Mouse (Mus musculus) cerebellum, adult 11-12 months (tissue): ENCODE results near the gene Fam222b.
"Not testable (repeated sequence)": the region's sequence is repeated elsewhere in the genome, so short reads cannot be mapped to it uniquely, and the experiment has no call there.

Source experiments
- DNase-seq: peaks from one replicate; pipeline ENCODE4 v3.0.0; 2022

Gene Fam222b

DNA sequence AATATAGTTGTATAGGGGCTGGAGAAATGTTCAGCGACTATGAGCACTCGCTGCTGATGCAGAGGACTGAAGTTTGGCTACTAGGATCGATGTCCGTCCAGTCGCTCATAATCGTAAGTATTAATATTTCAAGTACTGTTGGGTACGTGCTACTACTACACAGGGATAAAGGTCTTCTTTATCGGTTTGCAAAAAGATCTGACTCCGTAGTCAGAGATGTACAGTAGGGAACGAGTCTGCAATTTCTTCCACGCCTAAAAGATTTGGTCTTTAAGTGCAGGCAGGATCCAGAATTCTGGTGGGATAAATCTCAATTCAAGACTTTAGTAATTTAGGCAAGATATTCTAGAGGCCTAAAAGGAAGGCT lies 340 bp upstream of the Fam222b start:
- DNase-seq: no peak

DNA sequence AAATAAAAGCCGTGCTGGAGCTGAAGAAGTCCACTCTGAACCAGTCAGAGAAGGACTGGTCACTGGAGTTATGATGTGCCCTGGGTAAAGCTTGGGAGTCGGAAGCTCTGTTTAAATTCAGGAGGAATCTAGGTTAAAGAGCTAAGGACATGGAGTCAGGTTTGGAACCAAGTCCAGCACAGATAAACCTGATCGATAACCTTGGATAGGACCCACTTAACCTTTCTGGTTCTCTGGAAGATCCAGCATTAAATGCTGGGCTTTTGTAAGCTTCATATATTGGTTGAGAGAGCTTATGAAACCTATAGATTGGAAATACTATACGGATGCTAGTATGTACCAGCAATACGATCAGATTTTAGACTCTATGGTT lies 670 bp downstream of the Fam222b start:
- no peak for DNase-seq

DNA sequence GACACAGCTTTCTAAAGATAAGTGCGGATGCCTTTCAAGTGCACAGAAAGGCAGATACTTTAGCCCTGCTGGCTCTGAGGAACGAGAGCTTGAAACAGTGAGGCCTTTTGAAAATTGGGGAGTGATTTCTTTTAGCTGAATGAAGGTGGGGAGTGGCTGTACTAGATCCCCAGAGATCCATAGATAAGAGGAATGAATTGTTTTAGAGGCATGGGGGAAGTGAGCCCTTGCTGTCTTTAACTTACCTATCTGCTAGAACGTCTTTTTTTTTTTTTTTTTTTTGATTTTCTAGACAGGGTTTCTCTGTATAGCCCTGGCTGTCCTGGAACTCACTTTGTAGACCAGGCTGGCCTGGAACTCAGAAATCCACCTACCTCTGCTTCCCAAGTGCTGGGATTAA lies 2.6 kb downstream of the Fam222b start:
- no peak for DNase-seq

DNA sequence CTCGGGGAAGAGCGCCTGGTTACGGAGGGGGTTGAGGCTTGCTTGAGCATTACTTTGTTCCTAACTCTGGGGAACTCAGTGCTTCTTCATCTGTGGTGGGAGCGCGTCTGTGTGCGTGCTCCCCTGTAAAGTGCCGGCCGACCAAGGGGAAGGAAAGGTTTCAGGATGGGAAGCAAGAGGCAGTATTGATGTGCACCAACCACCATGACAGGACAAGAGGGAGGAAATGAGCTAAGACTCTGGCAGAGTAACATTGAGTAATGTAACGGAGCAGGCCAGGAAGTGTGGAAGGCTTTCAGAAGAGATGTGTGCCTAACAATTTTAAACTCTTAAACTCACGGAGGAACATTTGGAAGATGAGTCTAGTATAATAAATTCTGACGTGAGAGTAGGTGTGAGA lies 6.3 kb downstream of the Fam222b start:
- no peak for DNase-seq

DNA sequence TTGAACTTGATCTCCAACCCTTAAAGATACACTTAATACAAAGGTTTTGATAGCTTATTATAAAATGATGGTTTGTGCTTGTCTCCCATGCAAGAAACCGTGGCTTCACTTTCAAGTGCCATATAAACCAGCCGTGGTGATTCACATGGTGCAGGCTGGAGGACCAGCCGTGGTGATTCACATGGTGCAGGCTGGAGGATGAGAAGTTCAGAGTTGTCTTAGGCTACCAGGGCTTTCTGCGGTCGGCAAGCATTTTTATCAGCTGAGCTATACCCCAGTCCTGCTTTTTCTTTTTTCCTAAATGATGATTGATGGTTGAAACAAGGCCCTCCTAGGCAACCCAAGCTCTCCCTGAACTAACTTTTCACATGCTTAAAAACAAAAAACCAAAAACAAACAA lies 7.7 kb downstream of the Fam222b start:
- DNase-seq: no peak

DNA sequence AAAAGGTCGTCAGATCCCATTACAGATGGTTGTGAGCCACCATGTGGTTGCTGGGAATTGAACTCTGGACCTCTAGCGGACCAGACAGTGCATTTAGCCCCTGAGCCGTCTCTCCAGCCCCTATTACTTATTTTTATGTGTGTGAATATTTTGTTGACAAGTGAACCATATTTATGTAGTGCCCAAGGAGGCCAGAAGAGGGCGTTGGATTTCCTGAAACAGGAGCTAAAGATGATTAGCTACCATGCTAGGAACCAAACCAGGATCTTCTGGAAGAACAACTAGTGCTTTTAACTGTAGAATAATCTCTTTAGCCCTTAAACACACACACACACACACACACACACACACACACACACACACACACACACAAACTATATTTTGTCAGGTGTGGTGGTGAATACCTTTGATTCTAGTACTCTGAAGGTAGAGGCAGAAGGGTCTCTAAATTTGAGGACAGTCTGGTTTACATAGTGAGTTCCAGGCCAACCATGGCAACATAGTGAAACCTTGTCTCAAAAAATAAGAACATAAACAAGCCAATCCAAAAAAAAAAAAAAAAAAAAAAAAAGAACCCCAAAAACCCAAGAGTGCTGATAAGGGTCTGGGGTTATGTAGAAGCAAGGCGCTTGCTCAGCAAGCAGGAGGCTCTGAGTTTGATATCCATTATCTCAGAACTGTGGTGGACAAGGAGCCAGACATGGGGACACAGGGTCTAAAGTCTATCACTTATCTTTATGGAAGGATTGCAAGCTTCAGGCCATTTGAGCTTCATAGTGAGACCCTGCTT lies 8.7 kb downstream of the Fam222b start:
- no peak for DNase-seq

DNA sequence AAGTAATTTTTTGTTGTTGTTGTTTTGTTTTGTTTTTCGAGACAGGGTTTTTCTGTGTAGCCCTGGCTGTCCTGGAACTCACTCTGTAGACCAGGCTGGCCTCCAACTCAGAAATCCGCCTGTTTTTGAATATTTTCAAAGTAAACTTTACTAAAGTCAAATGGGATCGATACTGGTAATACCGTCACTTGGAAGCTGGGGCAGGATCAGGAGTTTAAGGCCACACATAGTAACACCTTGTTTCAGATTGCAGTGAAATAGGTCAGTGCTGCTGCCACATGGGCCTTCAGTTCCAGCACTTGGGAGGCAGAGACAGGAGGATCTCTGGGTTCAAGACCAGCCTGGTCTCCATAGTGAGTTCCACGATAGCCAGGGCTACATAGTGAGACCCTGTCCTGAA lies 10.0 kb downstream of the Fam222b start:
- DNase-seq: no peak

DNA sequence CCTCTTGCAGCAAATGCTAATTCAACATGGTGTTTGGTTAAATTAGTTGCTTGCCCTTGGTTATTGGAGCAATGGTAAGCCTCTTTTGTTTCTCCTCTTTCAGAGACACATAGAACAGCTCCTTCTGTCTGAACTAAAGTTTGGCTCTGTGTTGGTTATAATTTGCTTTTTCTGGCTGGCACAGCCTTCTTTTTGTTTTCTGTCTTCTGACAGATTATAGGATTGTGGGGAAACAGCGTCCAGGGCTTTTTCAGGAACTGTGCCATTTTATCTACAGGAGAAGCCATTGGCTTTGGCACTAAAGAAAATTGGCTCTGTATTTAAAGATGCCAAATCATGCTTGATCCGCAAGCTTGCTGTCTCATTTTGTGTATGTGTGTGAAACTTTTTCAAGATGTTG lies 19.2 kb downstream of the Fam222b start:
- no peak for DNase-seq

DNA sequence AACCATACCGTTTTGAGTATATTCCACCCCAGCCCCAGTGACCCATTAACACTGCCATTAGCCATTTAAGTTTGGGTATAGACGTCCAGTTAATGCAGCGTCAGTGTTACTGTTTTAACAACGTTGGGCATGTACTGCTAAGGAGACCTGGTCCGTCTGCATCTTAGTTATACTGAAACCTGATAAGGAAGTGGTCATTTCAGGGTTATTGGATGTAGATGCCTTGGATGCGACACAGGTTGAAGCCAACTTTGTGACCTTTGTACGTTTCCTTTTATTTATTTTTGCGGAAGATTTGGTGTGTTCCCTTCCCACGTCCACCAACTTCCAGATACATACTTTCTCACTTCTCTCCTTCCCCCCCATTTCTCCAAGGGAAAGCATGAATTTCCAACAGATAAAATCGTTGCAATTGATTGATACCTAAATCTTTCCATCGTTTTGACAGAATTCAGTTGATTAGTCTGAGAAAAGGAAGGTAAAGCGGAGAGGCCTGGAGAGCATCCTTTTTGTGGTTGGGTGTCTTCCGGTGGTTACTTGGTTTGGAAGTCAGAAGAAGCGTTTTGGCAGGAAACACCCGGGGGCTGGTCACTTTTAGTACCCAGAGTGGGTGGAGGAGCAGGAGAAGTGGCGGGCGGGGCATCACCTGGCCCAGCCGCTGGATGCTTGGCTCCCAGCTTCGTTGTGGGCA lies 20.4 kb downstream of the Fam222b start:
- no peak for DNase-seq

DNA sequence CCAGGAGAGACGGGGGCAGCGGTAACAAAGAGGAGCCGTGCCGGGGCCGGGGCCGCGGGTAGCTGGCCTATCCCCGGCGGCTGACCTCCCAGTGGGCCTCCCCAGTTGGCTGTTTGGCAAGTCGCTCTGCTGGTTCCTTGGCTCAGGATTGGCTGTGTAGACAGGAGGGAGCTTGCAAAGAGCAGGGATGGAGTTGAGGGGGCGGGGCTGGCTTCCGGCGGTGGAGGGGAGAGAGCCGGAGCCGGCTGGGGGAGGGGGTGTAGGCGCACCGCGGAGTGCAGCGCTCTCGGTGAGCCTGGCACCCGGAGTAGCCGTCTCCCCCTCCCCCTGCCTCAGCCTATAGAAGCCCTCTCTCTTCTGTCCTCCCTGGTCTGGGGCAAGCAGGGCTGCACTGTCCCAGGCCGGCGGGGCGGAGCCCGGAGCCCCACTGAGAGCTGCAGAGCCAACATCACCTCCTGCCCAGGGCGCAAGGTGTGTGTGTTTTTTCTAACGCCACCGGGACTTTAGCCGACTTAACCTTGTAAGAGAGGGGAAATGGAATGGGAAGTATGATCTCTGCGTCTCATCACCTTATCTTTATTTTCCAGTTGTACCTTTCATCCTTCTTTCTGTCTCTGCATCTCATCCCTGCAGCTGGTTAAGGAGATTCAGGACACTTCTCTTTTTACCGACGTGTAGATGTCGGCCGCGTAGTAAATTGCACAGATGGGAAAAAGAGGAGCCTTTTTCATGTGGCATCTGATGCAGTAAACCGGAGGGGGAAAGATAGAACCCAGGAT lies 21.1 kb downstream of the Fam222b start:
- peak; percentile 96 for DNase-seq

DNA sequence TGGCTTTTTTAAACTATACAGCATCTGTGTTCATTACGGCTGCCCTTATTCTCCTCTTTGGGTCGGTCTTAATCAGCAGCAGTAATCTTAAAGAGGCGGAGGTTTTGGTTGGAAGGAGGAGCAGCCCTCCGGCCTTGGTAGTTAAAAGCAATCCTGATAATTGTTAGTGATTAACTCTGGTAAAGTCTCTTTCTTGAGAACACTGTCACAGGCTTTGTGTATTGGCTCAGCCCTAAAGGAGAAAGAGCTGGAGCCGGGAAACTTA lies 21.6 kb downstream of the Fam222b start:
- DNase-seq: no peak

DNA sequence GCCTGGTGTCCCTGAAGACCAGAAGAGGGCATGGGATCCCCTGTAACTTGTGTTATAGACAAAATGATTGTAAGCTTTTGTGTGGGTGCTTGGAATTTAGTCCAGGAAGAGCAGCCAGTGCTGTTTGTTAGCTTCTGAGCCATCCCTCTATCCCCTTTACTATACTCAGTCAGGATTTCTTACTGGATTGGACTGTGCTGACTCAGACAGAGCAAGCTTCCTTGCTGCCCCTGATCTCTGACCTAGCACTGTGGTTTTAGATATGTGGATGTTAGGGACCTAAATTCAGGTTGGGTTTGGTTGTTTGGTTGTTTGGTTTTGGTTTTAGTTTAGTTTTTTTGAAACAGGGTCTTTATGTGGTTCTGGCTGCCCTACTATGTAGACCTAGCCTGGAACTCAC lies 24.0 kb downstream of the Fam222b start:
- no peak for DNase-seq

DNA sequence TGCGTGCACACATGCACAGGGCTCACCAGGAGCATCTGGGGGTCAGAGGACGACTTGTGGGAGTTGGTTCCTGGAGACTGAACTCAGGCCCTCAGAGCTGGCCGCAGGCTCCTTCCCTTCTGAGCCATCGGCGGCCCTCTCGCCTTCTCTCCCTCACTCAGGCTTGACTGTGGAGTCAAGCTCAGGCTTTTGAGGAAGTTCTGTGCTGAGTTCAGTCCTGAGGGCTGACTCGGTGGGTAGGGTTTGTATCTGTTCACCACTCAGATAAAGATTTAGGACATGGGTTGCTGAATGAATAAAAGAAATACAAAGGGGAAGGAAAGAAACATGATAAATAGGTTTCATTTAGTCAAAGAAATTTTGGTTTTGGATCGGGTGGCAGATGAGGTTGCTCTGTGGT lies 25.4 kb downstream of the Fam222b start:
- no peak for DNase-seq

DNA sequence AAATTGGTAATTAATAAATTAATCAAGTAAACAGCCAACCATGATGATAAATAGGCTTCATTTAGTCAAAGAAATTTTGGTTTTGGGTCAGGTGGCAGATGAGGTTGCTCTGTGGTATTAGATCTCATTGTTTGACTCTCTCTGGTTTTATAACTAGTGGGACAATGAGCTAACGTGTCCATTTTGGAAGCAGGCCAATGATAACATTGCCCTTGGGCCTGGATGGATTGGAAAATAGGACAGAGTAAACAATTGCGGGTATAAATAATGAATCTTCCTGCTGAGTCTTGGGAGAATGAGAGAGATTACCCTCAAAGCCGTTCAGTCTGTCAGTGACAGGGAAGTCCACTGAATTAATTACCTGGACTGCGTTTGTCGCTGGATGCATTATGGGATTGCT lies 26.7 kb downstream of the Fam222b start:
- DNase-seq: peak; percentile 32

DNA sequence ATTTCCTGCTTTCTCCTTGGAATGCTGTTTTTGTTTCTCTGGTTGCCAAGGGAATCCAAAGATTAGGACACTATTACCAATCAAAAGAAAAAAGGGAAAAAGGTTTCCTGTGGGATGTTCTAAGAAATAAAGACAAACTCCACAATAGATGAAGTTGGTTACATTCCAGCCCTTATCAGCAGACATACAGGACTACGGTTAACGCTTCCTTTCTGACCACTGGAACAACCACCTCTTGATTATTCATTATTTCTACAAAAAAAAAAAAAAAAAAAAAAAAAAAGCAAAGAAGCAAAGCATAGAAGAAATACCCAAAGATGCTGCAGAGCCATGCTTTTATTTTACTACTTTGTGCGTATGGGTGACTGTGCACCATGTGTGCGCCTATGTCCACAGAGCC lies 28.4 kb downstream of the Fam222b start:
- DNase-seq: no peak

DNA sequence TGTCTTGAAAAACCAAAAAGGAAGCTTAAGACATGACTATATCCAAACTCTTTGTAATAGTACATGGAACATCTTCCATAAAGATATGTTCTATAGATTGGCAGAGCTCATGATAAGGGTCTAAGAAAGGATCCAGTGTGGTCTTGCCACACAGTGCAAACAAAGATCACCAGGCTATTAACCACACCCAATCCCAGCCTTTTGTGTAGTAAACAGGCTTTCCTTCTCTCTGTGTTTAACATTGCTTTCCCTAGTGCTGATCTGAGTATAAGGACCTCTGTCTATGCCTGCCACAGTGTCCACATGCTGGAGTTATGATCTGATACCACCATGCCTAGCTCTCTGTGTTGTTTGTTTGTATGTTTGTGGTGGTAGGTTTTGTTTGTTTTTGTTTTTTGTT lies 29.3 kb downstream of the Fam222b start:
- DNase-seq: no peak

DNA sequence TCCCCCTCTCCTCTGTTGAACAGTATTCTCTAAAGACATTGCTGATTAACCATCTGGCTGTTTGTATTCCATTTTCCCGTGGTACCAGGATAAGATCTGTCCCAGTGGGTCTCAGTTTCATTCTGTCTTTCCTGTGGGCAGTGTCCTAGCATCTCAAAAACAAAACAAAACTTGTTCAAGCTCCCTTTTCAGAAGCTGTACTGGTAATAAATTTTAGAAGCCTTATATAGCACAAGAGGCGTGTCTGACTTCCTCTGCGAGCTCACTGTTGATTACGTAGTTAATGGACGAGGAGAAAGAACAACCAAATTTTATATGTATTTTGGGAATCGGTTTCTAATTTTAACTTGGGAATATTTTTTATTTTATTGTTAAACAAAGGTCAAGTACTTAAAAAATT lies 31.2 kb downstream of the Fam222b start:
- no peak for DNase-seq

DNA sequence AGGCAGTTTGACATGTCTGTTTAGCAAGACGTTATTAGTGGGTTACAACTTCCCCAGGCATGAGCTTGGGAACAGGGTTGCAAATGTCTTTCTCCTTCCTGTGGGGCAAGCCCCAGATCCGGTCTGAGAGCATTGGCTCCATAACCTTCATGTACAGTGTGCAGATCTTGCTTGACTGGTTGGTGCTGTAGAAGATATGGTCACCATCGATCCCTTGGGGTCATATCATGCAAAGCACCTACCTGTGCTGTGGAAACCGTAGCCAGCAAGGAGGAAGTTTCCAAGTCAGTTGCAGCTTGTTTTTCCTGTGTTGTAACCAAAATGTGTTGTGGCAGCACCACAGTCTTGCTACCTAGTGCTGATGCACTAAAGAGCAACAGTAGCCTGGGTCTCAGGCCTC lies 32.3 kb downstream of the Fam222b start:
- DNase-seq: no peak

DNA sequence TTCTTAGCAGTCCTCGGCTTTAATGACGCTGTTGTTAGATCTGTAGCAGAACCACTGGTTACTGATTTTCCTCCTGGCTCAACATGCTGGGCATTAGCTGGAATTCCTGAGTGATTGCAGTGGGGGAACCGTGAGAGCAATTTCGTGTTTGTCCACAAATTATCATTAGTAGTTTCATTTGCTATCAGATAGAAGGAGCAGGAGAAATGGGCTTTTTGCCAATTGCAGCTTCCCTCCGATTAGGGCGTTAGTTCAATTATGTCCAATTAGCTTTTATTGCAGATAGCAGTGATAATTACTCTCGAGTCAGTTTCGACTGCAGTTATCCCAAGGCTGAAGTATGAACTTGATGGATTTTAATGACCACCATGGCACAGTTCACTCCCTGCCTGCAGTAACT lies 35.0 kb downstream of the Fam222b start:
- no peak for DNase-seq

DNA sequence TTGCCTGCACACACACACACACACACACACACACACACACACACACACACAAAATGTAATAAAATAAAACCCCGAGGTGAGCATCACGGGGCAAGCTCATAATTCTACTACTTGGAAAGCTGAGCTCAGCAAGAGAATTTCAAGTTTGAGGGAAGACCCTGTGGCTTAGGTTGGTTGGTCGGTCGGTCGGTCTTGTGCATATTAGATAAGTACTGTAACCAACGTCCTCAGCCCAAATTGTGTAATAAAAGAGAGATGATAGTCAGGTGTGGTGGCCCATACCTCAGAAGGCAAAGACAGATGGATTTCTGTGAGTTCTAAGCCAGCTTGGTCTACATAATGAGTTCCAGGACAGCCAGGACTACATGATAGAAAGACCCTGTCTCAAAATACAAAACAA lies 39.5 kb downstream of the Fam222b start:
- DNase-seq: no peak

DNA sequence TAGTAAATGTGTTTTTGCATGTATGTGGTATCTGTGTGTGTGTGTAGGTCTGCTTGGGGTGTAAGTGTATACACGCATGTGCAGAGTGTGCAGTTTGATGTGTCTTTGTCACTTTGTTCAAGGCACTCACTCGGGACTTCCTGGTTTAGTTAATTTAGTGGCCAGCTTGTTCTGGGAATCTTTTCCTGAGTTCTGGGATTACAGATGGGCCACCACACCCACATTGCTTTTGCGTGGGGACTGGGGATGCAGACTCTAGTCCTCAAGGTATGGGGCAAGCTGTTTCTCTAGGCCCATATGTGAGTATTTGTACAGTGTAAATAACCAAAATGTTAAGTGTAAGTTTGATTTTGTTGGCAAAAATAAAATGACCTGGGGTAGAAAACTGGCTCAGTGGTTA lies 39.9 kb downstream of the Fam222b start:
- DNase-seq: no peak

DNA sequence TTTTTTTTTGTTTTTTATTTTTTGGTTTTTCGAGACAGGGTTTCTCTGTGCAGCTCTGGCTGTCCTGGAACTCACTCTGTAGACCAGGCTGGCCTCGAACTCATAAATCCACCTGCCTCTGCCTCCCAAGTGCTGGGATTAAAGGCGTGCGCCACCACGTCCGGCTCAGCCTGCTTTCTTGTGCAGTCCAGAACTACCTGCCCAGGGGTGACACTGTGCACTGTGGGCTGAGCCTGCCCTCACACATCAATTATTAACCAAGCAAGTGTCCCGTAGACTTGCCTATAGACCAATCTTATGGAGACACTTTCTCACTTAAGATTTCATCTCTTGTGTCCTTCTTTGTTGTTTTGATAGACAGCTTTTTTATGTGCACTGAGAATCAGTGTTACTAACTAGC lies 40.9 kb downstream of the Fam222b start:
- not testable (repeated sequence) for DNase-seq

DNA sequence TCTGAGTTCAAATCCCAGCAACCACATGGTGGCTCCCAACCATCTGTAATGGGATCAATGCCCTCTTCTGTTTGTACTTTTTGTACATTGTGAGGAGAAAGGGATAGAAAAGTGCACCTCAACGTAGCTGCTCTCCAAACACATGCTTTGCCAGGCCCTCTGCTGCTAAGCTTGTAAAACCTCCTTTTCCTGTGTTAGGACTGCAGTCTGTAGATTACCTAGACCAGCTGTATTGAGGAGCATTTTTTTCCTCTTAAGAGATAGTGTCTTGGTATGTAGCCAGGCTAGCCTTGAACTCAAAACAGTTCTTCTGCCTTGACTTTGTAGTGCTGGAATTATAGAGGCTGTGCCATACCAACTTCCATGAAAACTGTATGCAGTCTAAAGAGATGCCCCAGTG lies 41.7 kb downstream of the Fam222b start:
- no peak for DNase-seq

DNA sequence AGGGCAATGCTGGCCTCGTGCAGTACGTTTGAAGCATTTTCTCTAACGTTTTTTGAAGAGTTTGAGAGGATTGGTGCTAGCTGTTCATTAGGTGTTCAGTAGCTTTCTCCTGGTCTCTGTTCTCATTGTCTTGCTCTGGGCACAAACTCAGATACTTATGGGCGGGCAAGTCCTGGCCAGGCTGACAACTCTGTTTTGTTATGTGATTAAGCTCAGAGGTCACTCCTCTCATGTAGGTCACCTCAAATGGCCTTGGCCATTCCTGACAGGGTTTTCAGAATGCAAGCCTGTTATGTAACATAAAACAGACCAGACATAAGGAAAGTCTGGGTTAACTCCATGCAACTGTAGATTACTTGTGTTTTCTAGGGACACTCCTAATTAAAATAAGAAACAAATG lies 43.1 kb downstream of the Fam222b start:
- DNase-seq: no peak

DNA sequence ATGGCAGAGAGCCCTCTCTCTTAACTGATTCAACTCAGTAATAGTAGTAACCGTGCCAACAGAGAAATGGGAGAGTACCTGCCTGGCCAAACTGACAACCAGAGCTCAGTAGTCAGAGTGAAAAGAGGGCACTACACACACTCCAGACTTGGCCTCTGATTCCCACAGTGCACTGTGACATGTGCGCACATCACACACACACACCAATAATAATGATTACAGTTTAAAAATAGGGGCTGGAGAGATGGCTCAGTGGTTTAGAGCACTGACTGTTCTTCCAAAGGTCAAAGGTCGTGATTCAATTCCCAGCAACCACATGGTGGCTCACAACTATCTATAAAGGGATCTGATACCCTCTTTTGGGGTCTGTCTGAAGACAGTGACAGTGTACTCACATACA lies 43.6 kb downstream of the Fam222b start:
- DNase-seq: no peak
